Mouse (Mus musculus): Measurements from ENCODE around the gene Tmem120b. TPM values are rescaled to one million over a fixed set of nuclear protein-coding genes. Genes with fewer than 3 reads are reported as not detected.

The Tmem120b gene
- polyA plus RNA-seq, 1 experiment from 2014 or later, result 18.8 TPM

DNA sequence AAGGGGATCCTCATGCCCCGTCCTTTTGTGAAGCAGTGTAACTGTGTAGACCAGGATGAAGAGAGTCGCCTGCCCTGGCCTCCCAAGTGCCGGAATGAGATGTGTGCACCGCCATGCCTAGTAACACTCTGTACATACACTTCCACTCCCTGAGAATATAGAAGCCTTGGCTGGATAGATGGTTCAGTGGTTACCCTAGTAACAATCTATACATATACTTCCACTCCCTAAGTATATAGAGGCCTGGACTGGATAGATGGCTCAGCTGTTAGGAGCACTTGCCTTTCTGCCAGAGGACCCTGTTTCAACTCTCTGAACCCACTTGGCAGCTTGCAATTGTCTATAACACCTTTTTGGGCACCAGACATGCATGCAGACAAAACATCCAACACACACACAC is 33.1 kb upstream of the Tmem120b start:
- H3K4me3 ChIP-seq, result no peak overlapping the region
- no peaks in the 10 kb centered on the region for H3K27me3 ChIP-seq
- H3K4me2 ChIP-seq, result no peak overlapping the region
- peaks cover 22% of the 10 kb centered on the region for H3K4me1 ChIP-seq
- no peak overlapping the region for H3K9ac ChIP-seq
- no peaks in the 10 kb centered on the region for H3K9me3 ChIP-seq
- peak overlapping the region; percentile 43; the same call in 1 of the 2 replicates for H3K27ac ChIP-seq
- no peak for ATAC-seq (ENCODE audit: insufficient number of reproducible peaks, low FRiP score, low TSS enrichment, low read depth)
- peaks cover 12% of the 10 kb centered on the region; the same call in 1 of the 2 replicates for H3K36me3 ChIP-seq
- 84% methylated on average over 4 of the region's 4 CpGs for WGBS

DNA sequence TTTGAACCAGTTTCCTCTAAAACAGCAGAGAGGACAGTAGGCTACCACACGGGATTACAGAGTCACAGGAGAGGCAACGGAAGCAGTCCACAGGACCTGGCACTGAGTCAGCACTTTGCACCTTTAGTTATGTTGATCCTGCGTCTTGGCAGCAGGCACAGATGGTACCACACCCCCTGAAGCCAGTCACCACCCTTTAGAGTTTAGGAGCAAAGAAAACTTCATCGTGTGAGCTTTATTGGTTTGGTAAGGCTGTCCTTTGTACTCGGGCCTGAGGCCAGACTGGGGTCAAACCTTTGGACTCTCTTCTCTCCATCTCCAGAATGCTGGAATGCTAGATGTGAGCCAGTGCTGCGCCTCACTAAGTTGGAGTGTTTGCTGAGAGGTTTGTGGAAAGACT is 32.7 kb upstream of the Tmem120b start:
- WGBS, result 25% methylated on average over 6 of the region's 6 CpGs

DNA sequence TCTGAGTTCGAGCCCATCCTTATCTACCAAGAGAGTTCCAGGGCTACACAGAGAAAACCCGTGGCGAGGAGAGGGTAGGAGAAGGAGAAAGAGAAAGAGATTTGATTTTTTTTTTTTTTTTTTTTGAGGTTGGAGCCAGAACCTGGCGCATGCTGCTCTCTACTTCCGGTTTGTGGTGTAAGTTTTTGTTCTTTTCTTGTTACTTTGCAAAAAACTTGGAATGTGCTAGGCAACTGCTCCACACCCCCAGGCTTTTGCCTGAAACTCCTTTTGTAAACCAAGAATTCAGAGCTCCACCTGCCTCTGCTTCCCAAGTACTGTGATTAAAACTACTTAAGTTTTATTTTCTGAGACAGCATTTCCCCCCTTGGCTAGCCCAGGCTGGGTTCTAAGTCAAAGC is 30.1 kb upstream of the Tmem120b start:
- no peaks in the 10 kb centered on the region for H3K36me3 ChIP-seq
- no peak overlapping the region for H3K4me3 ChIP-seq
- 79% methylated on average over 5 of the region's 5 CpGs for WGBS
- ATAC-seq (ENCODE audit: insufficient number of reproducible peaks, low FRiP score, low TSS enrichment, low read depth), result no peak
- H3K27me3 ChIP-seq, result no peaks in the 10 kb centered on the region
- no peak overlapping the region for H3K27ac ChIP-seq
- H3K4me1 ChIP-seq, result peaks cover 22% of the 10 kb centered on the region
- no peak overlapping the region for H3K4me2 ChIP-seq
- no peaks in the 10 kb centered on the region for H3K9me3 ChIP-seq
- no peak overlapping the region for H3K9ac ChIP-seq

More for the DNA sequence above, 32.7 kb upstream of the Tmem120b start:
- no peak overlapping the region for H3K4me2 ChIP-seq
- peaks cover 22% of the 10 kb centered on the region for H3K4me1 ChIP-seq
- H3K36me3 ChIP-seq, result peaks cover 11% of the 10 kb centered on the region; the same call in 1 of the 2 replicates
- peak; percentile 27; the same call in 1 of the 2 replicates for ATAC-seq (ENCODE audit: insufficient number of reproducible peaks, low FRiP score, low TSS enrichment, low read depth)
- H3K27ac ChIP-seq, result peak overlapping the region; percentile 43; the same call in 1 of the 2 replicates
- no peaks in the 10 kb centered on the region for H3K27me3 ChIP-seq
- H3K9me3 ChIP-seq, result no peaks in the 10 kb centered on the region
- no peak overlapping the region for H3K9ac ChIP-seq
- no peak overlapping the region for H3K4me3 ChIP-seq

DNA sequence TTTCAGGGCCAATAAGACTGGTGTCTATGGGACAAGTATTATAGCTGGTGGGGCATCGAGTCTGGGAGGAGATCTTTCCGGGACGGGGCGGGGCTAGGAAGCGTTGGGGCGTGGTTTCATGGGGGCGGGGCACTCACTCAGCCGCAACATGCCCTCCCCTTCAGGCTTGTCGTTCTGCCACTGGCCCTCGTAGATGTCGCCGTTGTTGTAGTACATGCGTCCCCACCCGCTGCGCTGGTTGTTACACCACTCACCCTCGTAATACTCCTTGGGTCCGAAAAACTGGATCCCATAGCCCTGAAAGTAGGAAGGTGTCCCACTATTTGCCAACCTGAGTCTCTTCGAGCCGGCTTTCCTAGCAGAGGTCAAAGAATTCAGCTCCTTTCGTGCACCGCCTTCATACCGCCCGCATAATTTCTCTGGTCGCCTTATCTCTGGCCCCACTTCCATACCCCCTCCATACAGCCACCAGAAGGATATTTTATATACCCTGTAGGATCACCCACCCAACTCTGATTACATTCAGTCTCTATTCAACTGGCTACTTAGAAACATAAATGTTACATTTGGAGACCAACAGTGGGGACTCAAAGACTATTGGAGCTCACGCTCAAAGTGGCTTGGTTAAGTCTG is 29.0 kb upstream of the Tmem120b start:
- no peaks in the 10 kb centered on the region for H3K9me3 ChIP-seq
- peak overlapping the region; percentile 53 for H3K4me2 ChIP-seq
- no peaks in the 10 kb centered on the region for H3K36me3 ChIP-seq
- ATAC-seq (ENCODE audit: insufficient number of reproducible peaks, low FRiP score, low TSS enrichment, low read depth), result 0 out of 2 replicates have a peak, but pooled peaks have one; percentile 38
- no peak overlapping the region for H3K27ac ChIP-seq
- H3K4me1 ChIP-seq, result peaks cover 22% of the 10 kb centered on the region
- no peak overlapping the region for H3K9ac ChIP-seq
- no peaks in the 10 kb centered on the region for H3K27me3 ChIP-seq
- WGBS, result 5% methylated on average over 25 of the region's 25 CpGs
- peak overlapping the region; percentile 31 for H3K4me3 ChIP-seq

DNA sequence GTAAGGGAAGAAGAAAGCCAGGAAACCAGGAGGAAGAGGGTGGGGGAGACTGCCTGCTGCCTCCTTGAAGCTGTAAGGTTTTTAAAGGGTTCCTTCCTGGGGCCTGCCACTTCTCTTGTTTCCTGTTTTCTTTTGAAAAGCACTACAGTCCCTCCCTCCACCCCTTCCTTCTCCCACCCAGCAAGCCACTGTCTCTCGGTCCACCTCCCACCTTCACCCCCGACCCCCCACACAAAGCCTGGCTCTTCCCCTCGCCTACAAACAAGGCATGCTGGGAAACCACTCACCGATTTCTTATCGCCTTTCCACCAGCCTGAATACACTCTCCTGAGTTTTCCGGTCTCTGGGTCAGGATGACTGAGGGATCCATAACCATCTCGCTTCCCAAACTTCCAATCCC is 27.4 kb upstream of the Tmem120b start:
- Histone ChIP-seq H3K9ac (no peak overlapping the region), H3K4me2 (no peak overlapping the region), H3K36me3 (no peaks in the 10 kb centered on the region), H3K27ac (no peak overlapping the region), H3K9me3 (no peaks in the 10 kb centered on the region), H3K27me3 (no peaks in the 10 kb centered on the region), H3K4me3 (no peak overlapping the region), H3K4me1 (peaks cover 17% of the 10 kb centered on the region)
- ATAC-seq (ENCODE audit: insufficient number of reproducible peaks, low FRiP score, low TSS enrichment, low read depth), result no peak
- WGBS, result 60% methylated on average over 7 of the region's 7 CpGs

DNA sequence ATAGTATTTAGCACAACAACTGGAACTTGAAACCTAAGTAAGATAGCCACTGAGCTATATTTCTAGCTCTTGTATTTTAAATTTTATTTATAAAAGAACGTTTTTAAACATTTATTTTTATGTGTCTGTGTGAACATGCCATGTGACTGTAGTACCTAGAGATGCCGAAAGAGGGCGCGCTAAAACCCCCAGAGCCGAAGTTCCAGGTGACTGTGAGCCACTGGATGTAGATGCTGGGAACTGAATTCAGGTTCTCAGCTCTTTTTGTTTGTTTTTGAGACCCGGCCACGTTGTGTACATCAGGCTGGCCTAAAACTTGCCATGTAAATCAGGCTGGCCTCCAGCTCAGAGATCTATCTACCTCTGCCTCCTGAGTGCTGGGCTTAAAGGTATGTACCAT is 24.4 kb upstream of the Tmem120b start:
- no peak overlapping the region for H3K4me3 ChIP-seq
- H3K9ac ChIP-seq, result no peak overlapping the region
- 26% methylated on average over 7 of the region's 7 CpGs for WGBS
- H3K27me3 ChIP-seq, result no peaks in the 10 kb centered on the region
- no peaks in the 10 kb centered on the region for H3K36me3 ChIP-seq
- ATAC-seq (ENCODE audit: insufficient number of reproducible peaks, low FRiP score, low TSS enrichment, low read depth), result no peak
- no peaks in the 10 kb centered on the region for H3K9me3 ChIP-seq
- no peak overlapping the region for H3K4me2 ChIP-seq
- no peak overlapping the region for H3K27ac ChIP-seq
- peaks cover 6% of the 10 kb centered on the region for H3K4me1 ChIP-seq

DNA sequence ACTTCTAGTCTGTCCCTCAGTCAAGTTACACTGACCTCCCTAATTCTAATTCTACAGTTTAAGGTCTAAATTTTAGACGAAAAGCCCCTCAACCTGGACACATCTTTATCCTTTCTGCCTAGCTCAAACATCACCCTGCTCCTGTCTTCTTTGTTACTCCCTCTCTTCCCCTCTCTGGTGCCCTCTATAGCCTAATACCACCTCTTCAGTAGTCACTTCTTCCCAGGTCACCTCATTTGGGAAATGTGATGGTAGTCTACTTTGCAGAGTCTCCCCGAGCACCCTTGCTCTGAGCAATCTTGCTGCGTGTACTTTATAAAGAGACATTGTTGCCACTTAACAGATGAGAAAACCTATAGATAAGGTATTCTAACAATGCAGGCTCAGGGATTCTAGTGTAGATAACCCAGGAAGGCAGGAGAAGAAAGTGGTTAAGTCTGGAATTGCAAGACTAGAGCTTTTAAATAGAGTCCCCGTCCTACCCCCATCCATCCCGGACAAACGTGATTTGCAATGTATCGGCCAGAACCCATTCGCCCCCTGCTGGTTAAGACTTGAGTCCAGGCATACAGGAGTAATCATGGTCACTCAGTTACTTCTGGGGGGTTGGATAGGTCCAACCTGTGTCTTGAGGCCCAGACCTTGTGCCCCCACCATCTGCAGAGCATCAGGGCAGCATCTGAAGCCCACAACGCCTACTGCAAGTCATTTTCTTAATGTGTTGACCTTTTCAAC is 22.5 kb upstream of the Tmem120b start:
- 26% methylated on average over 9 of the region's 9 CpGs for WGBS
- no peak for ATAC-seq (ENCODE audit: insufficient number of reproducible peaks, low FRiP score, low TSS enrichment, low read depth)
- Histone ChIP-seq H3K27ac (no peak overlapping the region), H3K4me2 (no peak overlapping the region), H3K36me3 (no peaks in the 10 kb centered on the region), H3K9ac (no peak overlapping the region), H3K9me3 (no peaks in the 10 kb centered on the region), H3K4me3 (no peak overlapping the region), H3K27me3 (no peaks in the 10 kb centered on the region), H3K4me1 (peaks cover 7% of the 10 kb centered on the region)

DNA sequence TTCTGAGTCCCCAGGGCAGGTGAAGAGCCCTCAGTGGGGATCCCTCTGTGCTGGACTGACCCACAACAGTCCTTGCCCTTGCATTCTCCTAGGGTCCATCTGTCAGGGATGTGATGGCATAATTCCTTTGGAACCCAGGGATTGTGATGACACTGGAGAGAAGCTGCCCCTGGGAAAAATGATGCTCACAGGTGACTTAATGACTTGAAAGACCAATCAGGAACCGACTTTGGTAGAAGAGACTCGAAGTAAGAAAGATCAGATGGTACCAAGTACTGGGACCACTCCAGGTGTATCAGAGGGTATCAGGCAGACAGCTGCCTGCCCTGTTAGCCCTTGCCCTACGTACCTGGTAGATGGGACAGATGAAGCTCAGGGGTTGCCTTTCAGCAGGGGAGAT is 21.3 kb upstream of the Tmem120b start, which contains the start of gene Morn3:
Gene Morn3, minus strand, starts transcription at position 101 of the 400 bp plus-strand sequence.
- ATAC-seq (ENCODE audit: insufficient number of reproducible peaks, low FRiP score, low TSS enrichment, low read depth), result no peak
- 76% methylated on average over 3 of the region's 3 CpGs for WGBS
- H3K4me3 ChIP-seq, result no peak within 1 kb of the TSS
- no peaks in the 10 kb centered on the region for H3K27me3 ChIP-seq
- no peaks in the 10 kb centered on the region for H3K36me3 ChIP-seq
- H3K9me3 ChIP-seq, result no peaks in the 10 kb centered on the region
- H3K9ac ChIP-seq, result no peak within 1 kb of the TSS
- no peak within 1 kb of the TSS for H3K27ac ChIP-seq
- H3K4me1 ChIP-seq, result peaks cover 7% of the 10 kb centered on the region
- H3K4me2 ChIP-seq, result no peak within 1 kb of the TSS

DNA sequence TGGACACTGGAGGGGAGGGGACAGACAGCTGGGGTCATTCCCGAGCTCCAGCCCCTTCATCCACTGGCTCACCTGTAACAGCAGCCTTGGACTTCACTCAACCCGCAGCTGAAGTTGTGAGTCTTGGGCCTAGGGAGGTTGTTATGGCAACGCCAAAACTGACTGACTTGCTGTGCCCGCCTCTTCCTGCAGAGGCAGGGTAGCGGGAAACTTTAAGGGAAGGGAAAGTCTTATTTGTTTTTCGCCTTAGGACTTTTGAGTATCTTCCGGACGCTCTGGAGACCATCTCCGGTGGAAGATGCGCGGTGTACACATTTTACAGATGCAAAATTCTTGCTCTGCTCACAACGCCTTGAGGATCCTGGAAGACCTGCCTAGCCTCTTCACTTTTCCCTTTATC is 18.9 kb upstream of the Tmem120b start:
- ATAC-seq (ENCODE audit: insufficient number of reproducible peaks, low FRiP score, low TSS enrichment, low read depth), result no peak
- peaks cover 7% of the 10 kb centered on the region for H3K4me1 ChIP-seq
- H3K9me3 ChIP-seq, result no peaks in the 10 kb centered on the region
- no peak overlapping the region for H3K9ac ChIP-seq
- peak overlapping the region; percentile 13; the same call in 1 of the 2 replicates for H3K4me3 ChIP-seq
- WGBS, result 5% methylated on average over 12 of the region's 12 CpGs
- peak overlapping the region; percentile 41 for H3K4me2 ChIP-seq
- no peaks in the 10 kb centered on the region for H3K36me3 ChIP-seq
- no peaks in the 10 kb centered on the region for H3K27me3 ChIP-seq
- no peak overlapping the region for H3K27ac ChIP-seq

DNA sequence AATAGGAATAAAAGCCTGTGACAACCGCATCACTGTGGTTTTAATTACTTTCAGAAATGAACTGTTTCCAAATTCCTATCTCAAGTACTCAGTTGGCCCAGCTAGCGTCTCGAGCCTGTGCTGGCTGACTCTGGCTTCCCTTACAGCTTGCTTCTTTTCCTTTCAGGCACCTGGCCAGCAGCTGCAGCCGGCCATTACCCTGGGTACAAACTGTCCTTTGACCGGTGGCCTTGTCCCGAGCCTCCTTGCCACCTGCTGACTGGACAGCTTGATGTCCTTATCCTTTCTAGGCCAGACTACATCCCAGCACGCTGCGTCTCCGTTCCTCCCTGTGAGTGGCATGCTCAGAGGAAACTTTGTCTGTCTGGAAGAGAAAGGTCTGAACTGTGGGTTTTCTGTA is 17.3 kb upstream of the Tmem120b start:
- no peak overlapping the region for H3K4me2 ChIP-seq
- H3K27me3 ChIP-seq, result no peaks in the 10 kb centered on the region
- WGBS, result 70% methylated on average over 9 of the region's 9 CpGs
- H3K4me3 ChIP-seq, result no peak overlapping the region
- no peak for ATAC-seq (ENCODE audit: insufficient number of reproducible peaks, low FRiP score, low TSS enrichment, low read depth)
- no peaks in the 10 kb centered on the region for H3K36me3 ChIP-seq
- H3K4me1 ChIP-seq, result peaks cover 7% of the 10 kb centered on the region
- H3K27ac ChIP-seq, result no peak overlapping the region
- no peaks in the 10 kb centered on the region for H3K9me3 ChIP-seq
- H3K9ac ChIP-seq, result no peak overlapping the region

DNA sequence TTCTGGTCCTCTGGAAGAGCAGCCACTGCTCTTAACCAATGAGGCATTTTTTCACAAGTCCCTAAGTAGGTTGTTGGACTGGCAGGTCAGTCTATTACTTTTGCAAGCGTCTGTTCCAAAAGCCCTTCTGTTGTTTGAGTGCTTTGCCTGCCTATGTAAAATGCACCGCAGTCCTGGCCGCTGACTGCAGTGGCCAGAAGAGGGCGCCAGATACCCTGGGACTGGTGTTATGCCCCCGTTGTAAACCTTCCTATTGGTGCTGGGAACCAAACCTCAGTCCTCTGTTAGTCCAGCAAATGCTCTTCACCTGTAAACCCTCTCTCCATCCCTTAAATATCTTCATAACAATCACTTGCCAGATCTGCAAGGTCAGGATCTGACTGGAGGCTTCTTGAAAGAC is 16.5 kb upstream of the Tmem120b start:
- 80% methylated on average over 5 of the region's 5 CpGs for WGBS
- Histone ChIP-seq H3K4me3 (no peak overlapping the region), H3K36me3 (no peaks in the 10 kb centered on the region), H3K9me3 (no peaks in the 10 kb centered on the region), H3K4me2 (no peak overlapping the region), H3K4me1 (peaks cover 7% of the 10 kb centered on the region), H3K27ac (no peak overlapping the region), H3K9ac (no peak overlapping the region), H3K27me3 (no peaks in the 10 kb centered on the region)
- ATAC-seq (ENCODE audit: insufficient number of reproducible peaks, low FRiP score, low TSS enrichment, low read depth), result no peak

All from limb, embryonic 15.5 days (tissue).